Mouse (Mus musculus) stomach, embryonic 16.5 days (tissue): ENCODE data around the gene Sgms2. TPM values are rescaled to one million over a fixed set of nuclear protein-coding genes. Genes with fewer than 3 reads are reported as not detected.

Source experiments
- ATAC-seq: fragments of 200-750 bp; cut with Nextera tagmentation; 2 replicates; pipeline ENCODE4 v1.8.0; 2017; ENCODE audit warnings: moderate number of reproducible peaks, moderate TSS enrichment; ENCODE audit not compliant: insufficient read depth, low FRiP score
- H3K27ac ChIP-seq: fragments of 300-500 bp; sonication (generic); 2 replicates; pipeline ENCODE4 v1.5.1; 2014; ENCODE audit warnings: low read length
- H3K27me3 ChIP-seq: fragments of 300-500 bp; sonication (generic); 2 replicates; pipeline ENCODE4 v1.6.1; 2014; ENCODE audit warnings: low read length, control low read depth, mixed read lengths; ENCODE audit not compliant: control insufficient read depth, insufficient read depth
- H3K36me3 ChIP-seq: fragments of 300-500 bp; sonication (generic); 2 replicates; pipeline ENCODE4 v1.6.1; 2014; ENCODE audit warnings: low read length; ENCODE audit not compliant: control insufficient read depth, insufficient read depth
- H3K4me1 ChIP-seq: fragments of 300-500 bp; sonication (generic); 2 replicates; pipeline ENCODE4 v1.6.1; 2014; ENCODE audit warnings: low read length, control low read depth, mixed read lengths; ENCODE audit not compliant: control insufficient read depth, insufficient read depth
- H3K4me2 ChIP-seq: fragments of 300-500 bp; sonication (generic); 2 replicates; pipeline ENCODE4 v1.6.1; 2014; ENCODE audit warnings: low read depth, low read length, mixed read lengths
- H3K4me3 ChIP-seq: fragments of 300-500 bp; sonication (generic); replicated peaks from 2 replicates; pipeline ENCODE4 v1.5.1; 2014; ENCODE audit warnings: mild to moderate bottlenecking, low read length
- H3K9ac ChIP-seq: fragments of 300-500 bp; sonication (generic); 2 replicates; pipeline ENCODE4 v1.6.1; 2014; ENCODE audit warnings: low read length
- H3K9me3 ChIP-seq: fragments of 300-500 bp; sonication (generic); replicated peaks from 2 replicates; pipeline ENCODE4 v1.6.1; 2016; ENCODE audit warnings: low read length, control low read depth; ENCODE audit not compliant: control insufficient read depth
- WGBS: fragments of 180-500 bp; shearing (Covaris S2); extraction: QIAGEN DNeasy Blood & Tissue Kit; methylation state at CpG from one replicate; pipeline ENCODE4 v1.1.7; 2014; 5-methylcytosine and 5-hydroxymethylcytosine counted together
- polyA plus RNA-seq: library from polyadenylated mRNA; unstranded; fragments of >200 nt; fragmentation: Nextera tagmentation; extraction: Ambion mirVana; gene quantifications from 2 replicates; pipeline ENCODE4 v1.2.1, GENCODE M21; 2015

The Sgms2 gene
- polyA plus RNA-seq, 1 experiment from 2014 or later: 12.1 TPM

GRCm38 (mm10) chr3:131476002-131476401 lies 15.2 kb downstream of the Sgms2 start:
- Histone ChIP-seq H3K4me3 (no peak overlapping the region), H3K9me3 (no peaks in the 10 kb centered on the region; the same call in 1 of the 2 replicates), H3K36me3 (no peaks in the 10 kb centered on the region), H3K27me3 (no peaks in the 10 kb centered on the region), H3K9ac (no peak overlapping the region), H3K27ac (no peak overlapping the region), H3K4me1 (no peaks in the 10 kb centered on the region), H3K4me2 (no peak overlapping the region)
- ATAC-seq: no peak
- 95% methylated on average over 10 of the region's 10 CpGs for WGBS

DNA sequence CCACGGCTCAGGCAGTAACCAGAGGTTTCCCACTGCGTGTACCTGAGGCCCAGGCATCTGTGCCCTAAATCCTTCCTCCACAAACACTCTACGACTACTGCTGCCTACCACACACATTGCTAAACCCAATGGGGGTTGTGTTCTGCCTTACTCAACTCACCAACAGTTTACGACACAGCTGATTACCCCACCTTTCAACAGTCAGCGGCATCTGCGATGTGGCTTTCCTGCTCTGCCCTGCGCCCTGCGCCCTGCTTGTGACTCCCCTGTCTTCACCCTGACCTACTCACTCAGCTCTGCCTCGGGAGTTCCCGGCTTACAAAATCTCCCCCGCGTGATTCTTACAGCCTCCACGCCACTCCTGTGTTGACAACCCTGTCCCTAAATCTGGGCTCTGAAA lies 16.7 kb downstream of the Sgms2 start:
- H3K9me3 ChIP-seq: no peaks in the 10 kb centered on the region
- H3K4me3 ChIP-seq: no peak overlapping the region
- H3K36me3 ChIP-seq: no peaks in the 10 kb centered on the region
- 76% methylated on average over 13 of the region's 13 CpGs for WGBS
- H3K27ac ChIP-seq: no peak overlapping the region
- H3K4me1 ChIP-seq: no peaks in the 10 kb centered on the region
- no peak for ATAC-seq
- no peaks in the 10 kb centered on the region for H3K27me3 ChIP-seq
- no peak overlapping the region for H3K4me2 ChIP-seq
- no peak overlapping the region for H3K9ac ChIP-seq

DNA sequence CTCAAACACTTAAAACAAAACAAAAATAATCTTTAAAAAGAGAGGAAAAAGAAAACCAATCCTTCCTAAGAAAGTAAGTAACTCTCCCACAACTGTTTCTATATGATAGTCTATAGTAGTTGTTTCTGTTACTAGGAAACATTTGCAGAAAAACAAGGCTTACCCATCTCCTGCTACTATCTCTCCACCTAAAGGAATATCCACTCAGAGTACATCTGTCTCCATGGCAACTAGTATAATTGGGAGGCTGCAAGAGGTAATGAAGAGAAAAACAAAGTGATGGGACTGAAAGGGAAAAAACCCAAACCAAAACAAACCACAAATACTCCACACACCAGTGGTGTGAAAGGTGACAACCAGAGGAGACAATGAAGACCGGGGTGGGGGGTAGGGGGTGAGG lies 17.7 kb downstream of the Sgms2 start:
- ATAC-seq: no peak
- Histone ChIP-seq H3K27ac (no peak overlapping the region), H3K36me3 (no peaks in the 10 kb centered on the region), H3K4me2 (no peak overlapping the region), H3K4me1 (no peaks in the 10 kb centered on the region), H3K4me3 (no peak overlapping the region), H3K27me3 (no peaks in the 10 kb centered on the region), H3K9me3 (no peaks in the 10 kb centered on the region), H3K9ac (no peak overlapping the region)
- WGBS: 46% methylated on average over 1 of the region's 1 CpGs

GRCm38 (mm10) chr3:131471836-131472235 lies 19.4 kb downstream of the Sgms2 start:
- Histone ChIP-seq H3K27ac (no peak overlapping the region), H3K36me3 (no peaks in the 10 kb centered on the region), H3K27me3 (no peaks in the 10 kb centered on the region), H3K4me1 (no peaks in the 10 kb centered on the region), H3K4me3 (no peak overlapping the region), H3K9me3 (no peaks in the 10 kb centered on the region), H3K9ac (no peak overlapping the region), H3K4me2 (no peak overlapping the region)
- no peak for ATAC-seq
- WGBS: 72% methylated on average over 6 of the region's 6 CpGs

DNA sequence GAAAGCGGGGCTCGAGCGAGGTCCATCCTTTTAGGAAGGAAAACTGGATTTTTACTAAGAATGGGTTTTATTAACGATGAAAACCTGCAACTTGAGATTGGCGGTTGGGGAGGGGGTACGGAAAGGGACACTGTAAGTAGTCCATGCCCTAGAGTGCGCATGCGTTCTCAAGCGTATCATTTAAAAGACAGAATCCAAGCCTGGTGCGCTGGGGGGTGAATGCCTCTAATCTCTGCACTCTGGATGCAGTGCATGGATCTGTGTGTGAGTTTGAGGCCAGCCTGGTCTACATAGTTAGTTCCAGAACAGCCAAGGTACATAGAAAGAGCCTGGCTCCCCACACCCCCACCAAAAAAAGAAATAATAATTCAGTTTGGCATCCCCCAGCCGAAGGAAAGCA lies 19.8 kb downstream of the Sgms2 start:
- no peak overlapping the region for H3K27ac ChIP-seq
- no peak overlapping the region for H3K4me2 ChIP-seq
- H3K4me3 ChIP-seq: no peak overlapping the region
- no peak overlapping the region for H3K9ac ChIP-seq
- 80% methylated on average over 11 of the region's 11 CpGs for WGBS
- H3K36me3 ChIP-seq: no peaks in the 10 kb centered on the region
- no peaks in the 10 kb centered on the region for H3K9me3 ChIP-seq
- no peaks in the 10 kb centered on the region for H3K27me3 ChIP-seq
- H3K4me1 ChIP-seq: no peaks in the 10 kb centered on the region
- no peak for ATAC-seq

DNA sequence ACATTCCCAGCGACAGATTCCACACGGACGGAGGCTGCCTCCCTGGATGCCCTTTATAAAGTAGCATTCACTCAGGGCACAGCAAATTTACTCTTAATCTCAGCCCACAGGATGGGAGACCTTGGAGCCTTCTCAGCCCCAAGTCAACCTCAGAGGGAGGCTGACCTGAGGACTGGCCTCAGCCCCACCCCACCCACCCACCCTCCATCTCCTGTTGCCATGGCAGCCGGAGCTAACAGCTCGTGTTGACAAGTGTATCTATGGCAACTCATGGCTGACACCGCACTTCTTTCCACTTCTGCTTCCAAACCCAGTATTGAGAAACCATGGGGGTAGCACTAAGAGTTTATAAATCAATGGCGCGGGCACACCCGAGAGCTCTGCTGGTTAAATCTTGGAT lies 20.4 kb downstream of the Sgms2 start:
- WGBS: 43% methylated on average over 9 of the region's 9 CpGs
- Histone ChIP-seq H3K4me2 (no peak overlapping the region), H3K27me3 (no peaks in the 10 kb centered on the region), H3K9ac (no peak overlapping the region), H3K4me1 (no peaks in the 10 kb centered on the region), H3K27ac (no peak overlapping the region), H3K36me3 (no peaks in the 10 kb centered on the region), H3K4me3 (no peak overlapping the region), H3K9me3 (no peaks in the 10 kb centered on the region)
- ATAC-seq: no peak

DNA sequence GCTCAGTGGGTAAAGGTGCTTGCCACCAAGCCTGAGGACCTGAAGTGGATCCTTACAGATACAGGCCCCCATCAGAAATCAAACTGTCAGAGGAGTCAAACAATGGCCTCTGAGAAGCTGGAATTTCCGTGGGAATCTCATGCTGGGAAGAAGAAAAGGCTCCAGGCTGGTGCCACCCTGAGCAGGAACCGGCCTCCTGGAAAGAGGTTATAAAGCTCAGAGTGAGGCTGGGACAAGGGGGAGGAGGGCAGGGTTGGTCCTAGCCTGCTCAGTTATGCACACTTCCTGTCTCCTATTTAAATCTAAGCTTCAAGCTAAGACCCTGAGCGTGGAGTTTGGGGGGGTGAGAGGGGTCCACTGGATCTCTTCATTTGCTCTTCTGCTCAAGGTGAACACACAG lies 21.6 kb downstream of the Sgms2 start:
- 52% methylated on average over 3 of the region's 3 CpGs for WGBS
- Histone ChIP-seq H3K4me1 (no peaks in the 10 kb centered on the region), H3K27ac (no peak overlapping the region), H3K4me3 (no peak overlapping the region), H3K27me3 (no peaks in the 10 kb centered on the region), H3K36me3 (no peaks in the 10 kb centered on the region), H3K9ac (no peak overlapping the region), H3K9me3 (no peaks in the 10 kb centered on the region), H3K4me2 (no peak overlapping the region)
- no peak for ATAC-seq

GRCm38 (mm10) chr3:131466371-131466770 lies 24.8 kb downstream of the Sgms2 start:
- ATAC-seq: no peak

GRCm38 (mm10) chr3:131465536-131466260 lies 25.5 kb downstream of the Sgms2 start:
- H3K9ac ChIP-seq: no peak overlapping the region
- H3K27ac ChIP-seq: no peak overlapping the region
- no peak for ATAC-seq
- H3K4me1 ChIP-seq: 0 out of 2 replicates have a peak, but pooled peaks cover 3% of the 10 kb centered on the region
- H3K36me3 ChIP-seq: no peaks in the 10 kb centered on the region
- H3K27me3 ChIP-seq: no peaks in the 10 kb centered on the region
- no peak overlapping the region for H3K4me2 ChIP-seq
- H3K4me3 ChIP-seq: no peak overlapping the region
- no peaks in the 10 kb centered on the region for H3K9me3 ChIP-seq
- WGBS: 83% methylated on average over 3 of the region's 3 CpGs

More at GRCm38 (mm10) chr3:131466371-131466770, 24.8 kb downstream of the Sgms2 start:
- Histone ChIP-seq H3K4me2 (no peak overlapping the region), H3K27me3 (no peaks in the 10 kb centered on the region), H3K36me3 (no peaks in the 10 kb centered on the region), H3K27ac (no peak overlapping the region), H3K9ac (no peak overlapping the region), H3K4me1 (0 out of 2 replicates have a peak, but pooled peaks cover 3% of the 10 kb centered on the region), H3K9me3 (no peaks in the 10 kb centered on the region), H3K4me3 (no peak overlapping the region)
- WGBS: 70% methylated on average over 6 of the region's 6 CpGs
